Mouse (Mus musculus) splenic B cell, adult 2 months (primary cell): ENCODE measurements at regions not wholly inside any gene's neighbourhood (a gene's known extent, or its start where the extent isn't known, plus 50 kb on each side); places are given as distances from the start of the nearest gene placed in this dataset.

Experiments used
- DNase-seq: peaks from one replicate; pipeline ENCODE4 v3.0.0-alpha.2; 2011; ENCODE audit warnings: low read depth, low spot score
- H3K27me3 ChIP-seq: 2 replicates; pipeline ENCODE4 v1.6.1; 2012; ENCODE audit warnings: mild to moderate bottlenecking, low read length, moderate library complexity, mixed read lengths; ENCODE audit not compliant: control insufficient read depth, poor library complexity, insufficient read depth, severe bottlenecking
- H3K36me3 ChIP-seq: 2 replicates; pipeline ENCODE4 v1.6.1; 2012; ENCODE audit warnings: mild to moderate bottlenecking, low read length, moderate library complexity, mixed read lengths; ENCODE audit not compliant: control insufficient read depth, poor library complexity, insufficient read depth, severe bottlenecking

DNA sequence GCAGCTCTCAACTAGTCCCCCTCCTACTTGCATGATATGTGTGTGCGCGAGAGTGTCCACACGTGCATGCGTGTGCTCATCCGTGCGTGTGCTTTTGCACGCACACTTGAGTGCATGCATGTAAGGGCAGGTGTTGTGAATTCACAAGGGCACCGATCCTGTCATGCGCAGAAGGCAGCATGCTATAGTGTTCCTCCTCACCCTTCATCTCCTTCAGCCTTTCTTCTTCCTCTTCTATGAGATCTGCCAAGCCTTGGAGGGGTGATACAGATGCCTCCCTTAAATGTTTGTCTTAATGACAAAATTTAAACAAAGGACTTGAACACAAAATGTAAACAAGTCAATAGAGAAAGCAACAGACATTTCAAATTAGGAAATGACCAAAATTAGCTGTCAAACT, 591.8 kb downstream of the Kcnj2 start:
- no peak for DNase-seq
- no peaks in the 10 kb centered on the region for H3K27me3 ChIP-seq

DNA sequence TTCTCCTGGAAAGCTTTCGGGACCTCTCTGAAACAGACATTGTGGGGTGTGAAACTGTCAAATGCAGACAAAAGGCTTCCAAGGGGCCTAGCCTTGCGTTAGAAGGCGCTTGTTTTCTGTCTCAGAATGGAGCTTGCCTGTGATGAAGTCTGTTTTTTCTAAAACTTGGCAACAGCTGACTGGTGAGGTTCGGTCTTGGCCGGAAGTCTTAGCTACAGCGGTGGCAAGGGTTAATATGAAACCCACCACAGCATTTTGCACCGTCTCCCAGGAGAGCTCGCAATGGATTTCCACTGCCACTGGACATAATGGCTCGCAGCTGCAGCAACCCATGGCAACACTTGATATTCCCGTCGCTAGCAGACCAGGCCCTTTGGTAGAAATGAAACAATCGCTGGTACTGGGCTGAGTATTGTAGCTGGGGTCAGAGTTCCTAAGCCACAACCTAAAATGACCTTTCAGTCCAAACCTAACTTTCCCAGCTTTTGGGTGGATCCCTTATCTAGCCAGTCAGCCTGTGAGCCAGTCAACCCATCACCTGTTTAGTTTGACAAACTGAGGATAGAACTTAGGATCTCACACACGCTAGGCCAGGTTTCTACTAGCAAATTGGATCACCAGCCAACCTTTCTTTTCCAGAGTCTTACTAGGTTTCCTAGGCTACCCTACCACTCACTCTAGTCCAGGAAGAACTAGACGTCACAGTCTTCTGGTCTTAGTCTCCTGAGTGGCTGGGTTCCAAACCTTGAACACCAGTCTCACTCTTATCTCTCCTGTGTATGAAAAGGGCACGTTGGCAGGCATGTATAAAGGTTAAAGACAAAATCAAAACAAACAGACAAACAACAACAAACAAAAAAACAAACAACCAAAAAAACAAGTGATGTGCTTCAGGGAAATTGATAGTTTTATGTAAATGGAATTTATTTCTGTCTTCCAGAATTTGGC, 592.7 kb downstream of the Kcnj2 start:
- Histone ChIP-seq H3K27me3 (no peaks in the 10 kb centered on the region), H3K36me3 (no peaks in the 10 kb centered on the region)
- DNase-seq = no peak

More for the DNA sequence above, 591.8 kb downstream of the Kcnj2 start:
- no peaks in the 10 kb centered on the region for H3K36me3 ChIP-seq

- DNase-seq = no peak
- Histone ChIP-seq H3K27me3 (no peaks in the 10 kb centered on the region), H3K36me3 (no peaks in the 10 kb centered on the region)
Measured at GRCm38 (mm10) chr11:111663269-111663668, 597.3 kb downstream of the Kcnj2 start.

DNA sequence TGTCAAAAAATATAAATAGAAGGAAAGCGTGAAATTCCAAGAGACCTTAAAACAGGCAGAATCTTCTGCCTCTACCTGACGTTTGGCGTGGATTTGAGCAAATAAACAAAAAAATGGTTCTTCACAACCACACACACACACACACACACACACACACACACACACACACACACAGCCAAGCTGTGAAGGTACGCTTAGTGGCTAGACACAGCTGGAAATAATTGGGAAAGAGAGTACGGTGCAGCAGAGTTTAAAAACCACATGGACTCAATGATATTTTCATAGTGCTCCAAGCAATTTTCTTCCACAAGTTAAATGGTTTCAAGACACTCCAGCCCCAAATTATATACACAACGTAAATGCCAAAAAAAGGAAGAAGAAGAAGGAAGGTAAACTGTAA, 600.4 kb downstream of the Kcnj2 start:
- no peaks in the 10 kb centered on the region for H3K36me3 ChIP-seq
- DNase-seq = no peak

GRCm38 (mm10) chr11:111671865-111672264, 605.9 kb downstream of the Kcnj2 start:
- no peak for DNase-seq
- Histone ChIP-seq H3K36me3 (no peaks in the 10 kb centered on the region), H3K27me3 (no peaks in the 10 kb centered on the region; the same call in 1 of the 2 replicates)

More for the DNA sequence above, 600.4 kb downstream of the Kcnj2 start:
- no peaks in the 10 kb centered on the region; the same call in 1 of the 2 replicates for H3K27me3 ChIP-seq

DNA sequence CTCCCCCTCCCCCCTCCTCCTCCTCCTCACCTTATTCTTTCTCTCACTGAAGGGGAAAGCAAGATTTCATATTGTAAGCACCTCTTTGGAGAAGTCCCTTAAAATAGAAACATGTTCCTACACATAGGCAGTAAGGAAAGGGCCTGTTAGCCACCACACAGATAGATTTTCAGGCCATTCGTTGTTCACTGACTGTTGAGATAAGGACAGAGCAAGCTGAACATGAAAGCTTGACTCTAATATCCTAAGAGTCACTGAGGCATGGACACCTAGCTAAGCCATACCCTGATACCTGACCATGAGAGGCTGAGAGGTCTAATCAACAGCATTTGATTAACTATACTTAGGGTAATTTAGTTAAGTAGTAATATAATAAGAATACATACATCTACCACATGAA, 609.7 kb downstream of the Kcnj2 start:
- Histone ChIP-seq H3K36me3 (no peaks in the 10 kb centered on the region), H3K27me3 (no peaks in the 10 kb centered on the region)
- no peak for DNase-seq

- Histone ChIP-seq H3K27me3 (no peaks in the 10 kb centered on the region), H3K36me3 (no peaks in the 10 kb centered on the region)
- no peak for DNase-seq
Measured at GRCm38 (mm10) chr11:111682341-111682740, 616.4 kb downstream of the Kcnj2 start.

DNA sequence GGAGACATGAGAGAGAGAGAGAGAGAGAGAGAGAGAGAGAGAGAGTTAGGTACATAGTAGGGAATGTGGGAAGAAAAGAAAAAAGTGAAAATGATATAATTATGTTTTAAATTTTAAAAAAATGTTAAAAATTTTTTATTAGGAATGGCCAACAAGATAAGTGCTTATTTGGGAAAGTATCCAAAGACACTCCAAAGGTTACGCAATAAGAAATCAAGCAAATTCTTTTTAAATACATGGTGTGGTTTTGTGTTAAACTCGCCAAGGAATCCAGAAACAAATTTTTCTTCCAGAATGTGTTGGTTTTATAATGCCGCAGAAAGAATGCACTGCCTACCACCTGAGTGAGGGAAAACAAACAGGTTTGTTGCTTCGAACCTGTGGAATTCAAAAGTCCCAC, 617.9 kb downstream of the Kcnj2 start:
- Histone ChIP-seq H3K36me3 (no peaks in the 10 kb centered on the region), H3K27me3 (no peaks in the 10 kb centered on the region)
- no peak for DNase-seq

DNA sequence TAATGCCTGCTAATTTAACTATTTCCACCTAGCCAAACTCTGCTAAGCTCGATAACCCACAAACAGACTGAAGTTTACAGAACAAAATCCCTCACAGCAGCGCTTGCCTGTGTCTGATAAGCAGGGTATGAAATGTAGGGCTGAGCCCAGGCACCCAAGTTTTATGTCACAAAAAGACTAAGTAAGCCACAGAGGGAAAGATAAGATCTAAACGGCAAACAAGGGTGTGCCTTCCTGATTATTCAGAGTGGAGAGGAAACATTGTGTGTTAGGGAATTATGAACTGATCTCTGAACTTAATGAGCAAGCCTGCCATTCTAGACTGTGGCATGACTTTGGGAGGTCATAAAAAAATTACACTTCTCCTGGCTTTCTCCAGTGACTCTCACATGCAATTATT, 621.8 kb downstream of the Kcnj2 start:
- no peak for DNase-seq
- no peaks in the 10 kb centered on the region for H3K36me3 ChIP-seq
- H3K27me3 ChIP-seq = no peaks in the 10 kb centered on the region

- no peaks in the 10 kb centered on the region for H3K36me3 ChIP-seq
- DNase-seq = no peak
- no peaks in the 10 kb centered on the region for H3K27me3 ChIP-seq
Measured at GRCm38 (mm10) chr11:111688186-111688860, 622.4 kb downstream of the Kcnj2 start.

DNA sequence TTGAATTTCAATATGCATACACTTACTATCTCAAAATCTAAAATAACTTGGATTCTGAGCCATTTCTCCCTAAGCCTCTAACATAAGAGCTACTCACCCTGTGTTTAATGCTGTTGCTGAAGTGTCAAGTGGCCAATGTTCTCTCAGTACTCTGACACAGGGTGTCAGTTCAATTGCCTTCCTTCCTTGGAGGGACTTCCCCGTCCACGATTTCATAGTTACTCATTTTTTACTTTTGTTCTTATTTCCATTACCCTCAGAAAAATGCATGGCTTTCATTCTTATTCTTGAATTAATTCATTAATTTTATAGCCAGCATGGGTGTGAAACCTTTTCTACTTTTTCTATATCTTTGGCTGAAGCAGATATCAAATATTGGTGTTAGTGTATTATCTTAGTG, 623.9 kb downstream of the Kcnj2 start:
- no peaks in the 10 kb centered on the region for H3K36me3 ChIP-seq
- DNase-seq = no peak
- H3K27me3 ChIP-seq = no peaks in the 10 kb centered on the region

GRCm38 (mm10) chr11:111691512-111691911, 625.5 kb downstream of the Kcnj2 start:
- no peak for DNase-seq
- Histone ChIP-seq H3K27me3 (no peaks in the 10 kb centered on the region), H3K36me3 (no peaks in the 10 kb centered on the region)

GRCm38 (mm10) chr11:111696668-111697067, 630.7 kb downstream of the Kcnj2 start:
- H3K36me3 ChIP-seq = no peaks in the 10 kb centered on the region
- no peak for DNase-seq
- no peaks in the 10 kb centered on the region; the same call in 1 of the 2 replicates for H3K27me3 ChIP-seq

DNA sequence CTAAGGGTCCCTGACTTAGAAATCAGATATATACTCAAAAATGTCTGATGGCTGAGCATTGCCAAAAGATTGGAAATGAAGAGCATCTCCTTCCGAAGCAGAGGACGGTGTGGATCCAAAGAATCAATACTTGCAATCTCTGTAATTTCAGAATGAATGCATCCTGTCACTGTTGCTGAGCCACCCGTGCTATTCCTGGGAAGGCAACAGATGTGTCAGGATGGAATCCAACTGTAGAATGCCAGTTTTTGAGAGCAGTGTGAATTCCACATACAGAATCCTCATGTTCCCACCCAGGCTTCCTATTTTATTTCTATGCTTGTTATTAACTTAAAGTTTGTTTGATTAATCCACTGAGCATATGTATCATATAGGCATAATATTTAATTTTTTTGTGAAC, 633.9 kb downstream of the Kcnj2 start:
- H3K27me3 ChIP-seq = no peaks in the 10 kb centered on the region; the same call in 1 of the 2 replicates
- H3K36me3 ChIP-seq = no peaks in the 10 kb centered on the region
- DNase-seq = no peak

GRCm38 (mm10) chr11:111706882-111707281, 640.9 kb downstream of the Kcnj2 start:
- Histone ChIP-seq H3K36me3 (no peaks in the 10 kb centered on the region), H3K27me3 (no peaks in the 10 kb centered on the region)
- no peak for DNase-seq
